Mouse (Mus musculus) spleen, postnatal 0 days (tissue): ENCODE measurements around the gene Agr2. TPM values are rescaled to one million over a fixed set of nuclear protein-coding genes. Genes with fewer than 3 reads are reported as not detected.

Experiments
- polyA plus RNA-seq: library from polyadenylated mRNA; unstranded; fragments of >200 nt; fragmentation: Nextera tagmentation; extraction: Ambion mirVana; gene quantifications from 2 replicates; pipeline ENCODE4 v1.2.1, GENCODE M21; 2015

Agr2 gene
- 0.16 and 0.28 TPM in 2 replicates for polyA plus RNA-seq

DNA sequence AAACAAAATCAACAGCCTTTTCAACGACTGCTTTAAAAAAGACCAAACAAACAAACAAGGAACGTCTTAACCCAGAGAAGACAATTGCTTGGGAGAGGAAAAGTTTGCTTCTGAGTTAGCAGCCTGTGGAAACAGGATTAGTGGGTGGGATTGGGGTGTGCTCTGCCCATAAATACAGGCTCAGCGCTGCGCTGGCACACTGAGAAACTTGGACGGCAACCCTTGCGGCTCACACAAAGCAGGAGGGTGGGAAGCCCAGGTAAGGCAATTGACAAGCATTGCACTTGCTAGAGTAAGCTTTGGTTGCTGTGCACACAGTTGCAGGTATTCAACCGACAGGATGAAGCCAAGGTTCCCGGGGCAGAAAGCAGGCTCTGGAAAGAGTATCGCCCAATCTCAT, at the start of gene Agr2:
Gene Agr2 (plus strand): TSS at position 197 of the 400 bp plus-strand sequence.

DNA sequence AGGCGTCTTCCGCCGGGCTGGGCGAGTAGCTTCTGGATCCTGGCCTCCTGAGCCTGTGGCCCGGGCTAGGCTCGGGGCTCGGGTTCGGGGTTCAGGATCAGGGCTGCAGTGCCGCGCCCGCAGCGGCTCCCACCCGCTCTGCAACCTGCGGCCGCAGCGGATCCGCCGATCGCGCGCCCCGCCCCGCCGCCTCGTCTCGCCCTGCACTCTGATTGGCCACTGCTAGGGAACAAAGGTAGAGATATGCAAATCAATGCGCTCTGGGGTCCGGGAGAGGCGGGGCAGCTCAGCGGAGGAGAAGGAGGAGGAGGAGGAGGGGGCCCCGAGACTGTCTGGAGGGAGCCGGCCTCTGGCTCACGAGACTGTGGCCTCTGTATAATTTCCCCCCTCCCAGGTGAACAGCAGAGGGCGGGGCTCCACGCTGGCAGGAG, 49.7 kb downstream of the Agr2 start, which contains the start of gene Tspan13:
Gene Tspan13 (minus strand): TSS at position 153 of the 431 bp plus-strand sequence.

Other genes with a start within 250 kb of the Agr2 start
- not detected in 2 replicates for gene Agr3, start 67.3 kb upstream of the Agr2 start, polyA plus RNA-seq
- 70.3 and 78.1 TPM in 2 replicates for gene Tspan13, start 49.6 kb downstream of the Agr2 start, polyA plus RNA-seq
- gene Ankmy2, start 164.2 kb downstream of the Agr2 start, polyA plus RNA-seq: 13.9 and 16.1 TPM in 2 replicates
- 75.7 and 82.1 TPM in 2 replicates for gene Bzw2, start 165.2 kb downstream of the Agr2 start, polyA plus RNA-seq